Mouse (Mus musculus) megakaryocyte, embryonic 14.5 days (primary cell): ENCODE results near the gene Sema4a.

ENCODE experiments used
- FLI1 ChIP-seq: IDR thresholded peaks from 2 replicates; pipeline ENCODE4 v1.6.1; 2012; ENCODE audit warnings: low read length, inconsistent platforms, mixed read lengths
- GATA1 ChIP-seq: IDR thresholded peaks from 3 replicates; pipeline ENCODE4 v1.6.1; 2012; ENCODE audit warnings: mixed read lengths, low read length, inconsistent platforms, borderline replicate concordance

GRCm38 (mm10) chr3:88410645-88411031, 50.3 kb downstream of the Sema4a start:
- TF ChIP-seq GATA1 (no peak), FLI1 (no peak)
